Mouse (Mus musculus) ES-Bruce4 (cell line): Measurements from ENCODE around the gene Ldlrap1.

Experiments
- CTCF ChIP-seq: IDR thresholded peaks from one replicate; pipeline ENCODE4 v1.8.1; 2011; ENCODE audit warnings: low read depth, low read length
- EP300 ChIP-seq: IDR thresholded peaks from 2 replicates; pipeline ENCODE4 v1.6.1; 2011; ENCODE audit warnings: low read depth, low read length; ENCODE audit not compliant: insufficient read depth
- POLR2A ChIP-seq: IDR thresholded peaks from one replicate; pipeline ENCODE4 v1.8.1; 2011; ENCODE audit warnings: low read length; ENCODE audit not compliant: insufficient read depth

GRCm38 (mm10) chr4:134700911-134701310 lies 66.9 kb downstream of the Ldlrap1 start:
- no peak for TF ChIP-seq CTCF
- no peak for TF ChIP-seq POLR2A
- TF ChIP-seq EP300: no peak
